Mouse (Mus musculus): Measurements from ENCODE around the gene Enox1. TPM values are rescaled to one million over a fixed set of nuclear protein-coding genes. Genes with fewer than 3 reads are reported as not detected.

Enox1 gene
- polyA plus RNA-seq, 1 experiment from 2014 or later, result 1.9 TPM

GRCm38 (mm10) chr14:77617250-77617649 lies 460.7 kb downstream of the Enox1 start:
- 60% methylated on average over 6 of the region's 6 CpGs for WGBS
- H3K27me3 ChIP-seq (ENCODE audit: control insufficient read depth, insufficient read depth, low read length), result no peaks in the 10 kb centered on the region
- no peak overlapping the region for H3K9ac ChIP-seq (ENCODE audit: low read length)
- no peak overlapping the region for H3K27ac ChIP-seq (ENCODE audit: low read length)
- ATAC-seq (replicated peaks; ENCODE audit: extremely low read depth, insufficient read depth, low FRiP score), result no peak
- H3K4me2 ChIP-seq (ENCODE audit: low read depth, low read length), result no peak overlapping the region
- no peaks in the 10 kb centered on the region; the same call in 1 of the 2 replicates for H3K4me1 ChIP-seq (ENCODE audit: control insufficient read depth, insufficient read depth, low read length)
- H3K4me3 ChIP-seq (ENCODE audit: low read length), result no peak overlapping the region
- no peaks in the 10 kb centered on the region for H3K36me3 ChIP-seq (ENCODE audit: control insufficient read depth, insufficient read depth)
- H3K9me3 ChIP-seq (replicated peaks; ENCODE audit: control insufficient read depth, low read length), result no peaks in the 10 kb centered on the region

- no peak for ATAC-seq (replicated peaks; ENCODE audit: extremely low read depth, insufficient read depth, low FRiP score)
- no peaks in the 10 kb centered on the region for H3K36me3 ChIP-seq (ENCODE audit: control insufficient read depth, insufficient read depth)
- H3K9me3 ChIP-seq (replicated peaks; ENCODE audit: control insufficient read depth, low read length), result no peaks in the 10 kb centered on the region
- WGBS, result 57% methylated on average over 13 of the region's 13 CpGs
- no peaks in the 10 kb centered on the region for H3K27me3 ChIP-seq (ENCODE audit: control insufficient read depth, insufficient read depth, low read length)
- H3K4me3 ChIP-seq (ENCODE audit: low read length), result no peak overlapping the region
- H3K4me1 ChIP-seq (ENCODE audit: control insufficient read depth, insufficient read depth, low read length), result no peaks in the 10 kb centered on the region; the same call in 1 of the 2 replicates
- no peak overlapping the region for H3K27ac ChIP-seq (ENCODE audit: low read length)
- H3K9ac ChIP-seq (ENCODE audit: low read length), result no peak overlapping the region
- no peak overlapping the region for H3K4me2 ChIP-seq (ENCODE audit: low read depth, low read length)
Measured at GRCm38 (mm10) chr14:77618131-77618805, 461.7 kb downstream of the Enox1 start.

- WGBS, result 62% methylated on average over 4 of the region's 4 CpGs
- Histone ChIP-seq H3K9me3 (replicated peaks; ENCODE audit: control insufficient read depth, low read length) (no peaks in the 10 kb centered on the region), H3K27ac (ENCODE audit: low read length) (no peak overlapping the region), H3K36me3 (ENCODE audit: control insufficient read depth, insufficient read depth) (no peaks in the 10 kb centered on the region), H3K9ac (ENCODE audit: low read length) (no peak overlapping the region), H3K4me2 (ENCODE audit: low read depth, low read length) (no peak overlapping the region), H3K4me1 (ENCODE audit: control insufficient read depth, insufficient read depth, low read length) (peaks cover 9% of the 10 kb centered on the region), H3K27me3 (ENCODE audit: control insufficient read depth, insufficient read depth, low read length) (no peaks in the 10 kb centered on the region), H3K4me3 (ENCODE audit: low read length) (no peak overlapping the region)
- no peak for ATAC-seq (replicated peaks; ENCODE audit: extremely low read depth, insufficient read depth, low FRiP score)
Measured at GRCm38 (mm10) chr14:77621473-77622264, 465.1 kb downstream of the Enox1 start.

- H3K4me3 ChIP-seq (ENCODE audit: low read length), result no peak overlapping the region
- H3K36me3 ChIP-seq (ENCODE audit: control insufficient read depth, insufficient read depth), result no peaks in the 10 kb centered on the region
- no peak for ATAC-seq (replicated peaks; ENCODE audit: extremely low read depth, insufficient read depth, low FRiP score)
- H3K27ac ChIP-seq (ENCODE audit: low read length), result no peak overlapping the region
- H3K9ac ChIP-seq (ENCODE audit: low read length), result no peak overlapping the region
- no peaks in the 10 kb centered on the region for H3K9me3 ChIP-seq (replicated peaks; ENCODE audit: control insufficient read depth, low read length)
- no peak overlapping the region for H3K4me2 ChIP-seq (ENCODE audit: low read depth, low read length)
- WGBS, result 79% methylated on average over 12 of the region's 12 CpGs
- peaks cover 16% of the 10 kb centered on the region for H3K4me1 ChIP-seq (ENCODE audit: control insufficient read depth, insufficient read depth, low read length)
- no peaks in the 10 kb centered on the region for H3K27me3 ChIP-seq (ENCODE audit: control insufficient read depth, insufficient read depth, low read length)
Measured at GRCm38 (mm10) chr14:77626557-77627507, 470.3 kb downstream of the Enox1 start.

GRCm38 (mm10) chr14:77632466-77633171 lies 476.1 kb downstream of the Enox1 start:
- H3K4me3 ChIP-seq (ENCODE audit: low read length), result no peak overlapping the region
- no peaks in the 10 kb centered on the region for H3K27me3 ChIP-seq (ENCODE audit: control insufficient read depth, insufficient read depth, low read length)
- H3K4me1 ChIP-seq (ENCODE audit: control insufficient read depth, insufficient read depth, low read length), result peaks cover 7% of the 10 kb centered on the region
- no peaks in the 10 kb centered on the region for H3K36me3 ChIP-seq (ENCODE audit: control insufficient read depth, insufficient read depth)
- no peak overlapping the region for H3K9ac ChIP-seq (ENCODE audit: low read length)
- no peak overlapping the region for H3K27ac ChIP-seq (ENCODE audit: low read length)
- no peaks in the 10 kb centered on the region for H3K9me3 ChIP-seq (replicated peaks; ENCODE audit: control insufficient read depth, low read length)
- no peak for ATAC-seq (replicated peaks; ENCODE audit: extremely low read depth, insufficient read depth, low FRiP score)
- no peak overlapping the region for H3K4me2 ChIP-seq (ENCODE audit: low read depth, low read length)
- WGBS, result 94% methylated on average over 10 of the region's 10 CpGs

GRCm38 (mm10) chr14:77633172-77633542 lies 476.6 kb downstream of the Enox1 start:
- H3K9me3 ChIP-seq (replicated peaks; ENCODE audit: control insufficient read depth, low read length), result no peaks in the 10 kb centered on the region
- WGBS, result 60% methylated on average over 2 of the region's 2 CpGs

GRCm38 (mm10) chr14:77636931-77637330 lies 480.4 kb downstream of the Enox1 start:
- H3K27ac ChIP-seq (ENCODE audit: low read length), result no peak overlapping the region
- no peaks in the 10 kb centered on the region for H3K36me3 ChIP-seq (ENCODE audit: control insufficient read depth, insufficient read depth)
- peaks cover 9% of the 10 kb centered on the region for H3K4me1 ChIP-seq (ENCODE audit: control insufficient read depth, insufficient read depth, low read length)
- H3K4me2 ChIP-seq (ENCODE audit: low read depth, low read length), result no peak overlapping the region
- no peaks in the 10 kb centered on the region for H3K9me3 ChIP-seq (replicated peaks; ENCODE audit: control insufficient read depth, low read length)
- H3K27me3 ChIP-seq (ENCODE audit: control insufficient read depth, insufficient read depth, low read length), result no peaks in the 10 kb centered on the region
- 37% methylated on average over 6 of the region's 6 CpGs for WGBS
- no peak overlapping the region for H3K9ac ChIP-seq (ENCODE audit: low read length)
- H3K4me3 ChIP-seq (ENCODE audit: low read length), result no peak overlapping the region
- ATAC-seq (replicated peaks; ENCODE audit: extremely low read depth, insufficient read depth, low FRiP score), result no peak

More at GRCm38 (mm10) chr14:77633172-77633542, 476.6 kb downstream of the Enox1 start:
- Histone ChIP-seq H3K36me3 (ENCODE audit: control insufficient read depth, insufficient read depth) (no peaks in the 10 kb centered on the region), H3K4me1 (ENCODE audit: control insufficient read depth, insufficient read depth, low read length) (peaks cover 7% of the 10 kb centered on the region), H3K27ac (ENCODE audit: low read length) (no peak overlapping the region), H3K4me2 (ENCODE audit: low read depth, low read length) (no peak overlapping the region), H3K9ac (ENCODE audit: low read length) (no peak overlapping the region), H3K27me3 (ENCODE audit: control insufficient read depth, insufficient read depth, low read length) (no peaks in the 10 kb centered on the region), H3K4me3 (ENCODE audit: low read length) (no peak overlapping the region)
- ATAC-seq (replicated peaks; ENCODE audit: extremely low read depth, insufficient read depth, low FRiP score), result no peak

- no peaks in the 10 kb centered on the region for H3K9me3 ChIP-seq (replicated peaks; ENCODE audit: control insufficient read depth, low read length)
- no peaks in the 10 kb centered on the region for H3K27me3 ChIP-seq (ENCODE audit: control insufficient read depth, insufficient read depth, low read length)
- H3K27ac ChIP-seq (ENCODE audit: low read length), result no peak overlapping the region
- H3K4me3 ChIP-seq (ENCODE audit: low read length), result no peak overlapping the region
- no peak for ATAC-seq (replicated peaks; ENCODE audit: extremely low read depth, insufficient read depth, low FRiP score)
- no peak overlapping the region for H3K4me2 ChIP-seq (ENCODE audit: low read depth, low read length)
- no peaks in the 10 kb centered on the region for H3K36me3 ChIP-seq (ENCODE audit: control insufficient read depth, insufficient read depth)
- 81% methylated on average over 3 of the region's 3 CpGs for WGBS
- peaks cover 9% of the 10 kb centered on the region for H3K4me1 ChIP-seq (ENCODE audit: control insufficient read depth, insufficient read depth, low read length)
- no peak overlapping the region for H3K9ac ChIP-seq (ENCODE audit: low read length)
Measured at GRCm38 (mm10) chr14:77638148-77638547, 481.6 kb downstream of the Enox1 start.
